Mouse (Mus musculus) frontal cortex, postnatal 14 days (tissue): ENCODE data around the gene Fmr1nb.
"Not testable (repeated sequence)": the region's sequence is repeated elsewhere in the genome, so short reads cannot be mapped to it uniquely, and the experiment has no call there.

Experiments
- DNase-seq, 2 experiments: peaks; one replicate each; pipeline ENCODE4 v3.0.0; 2022; ENCODE audit warnings: low spot score in 2 of 2

Gene Fmr1nb

GRCm38 (mm10) chrX:68761606-68762005 lies at the start of gene Fmr1nb:
Gene Fmr1nb (plus strand): TSS chrX:68761839.
- DNase-seq: no peak

- DNase-seq: no peak
These were observed 24.7 kb upstream of the Fmr1nb start for GRCm38 (mm10) chrX:68736902-68737301.

GRCm38 (mm10) chrX:68740088-68740487 lies 21.6 kb upstream of the Fmr1nb start:
- no peak for DNase-seq

- DNase-seq: not testable (repeated sequence)
These were observed 58.8 kb downstream of the Fmr1nb start for GRCm38 (mm10) chrX:68820449-68820848.

GRCm38 (mm10) chrX:68821059-68821458 lies 59.4 kb downstream of the Fmr1nb start, which contains the start of gene Gm14698:
Gene Gm14698 (plus strand): TSS chrX:68821093.
- not testable (repeated sequence) for DNase-seq

- no peak for DNase-seq
These were observed 78.2 kb downstream of the Fmr1nb start for GRCm38 (mm10) chrX:68839548-68840444.
